Mouse (Mus musculus) large intestine, adult 2 months (tissue): Measurements from ENCODE around the gene Eif3l. TPM values are rescaled to one million over a fixed set of nuclear protein-coding genes. Genes with fewer than 3 reads are reported as not detected.

Experiments used
- DNase-seq: peaks from one replicate; pipeline ENCODE4 v3.0.0-alpha.2; 2012; ENCODE audit warnings: low read depth, low spot score
- WGBS: fragments of 180-500 bp; shearing (Covaris S2); methylation state at CpG from one replicate; pipeline ENCODE4 v1.1.7; 2018; 5-methylcytosine and 5-hydroxymethylcytosine counted together
- polyA plus RNA-seq: library from polyadenylated mRNA; depleted of rRNA; stranded (reverse); fragments of >200 nt; gene quantifications from 2 replicates; pipeline ENCODE4 v1.2.3, GENCODE M21; 2012

The Eif3l gene
- polyA plus RNA-seq, 1 experiment: 135 TPM

GRCm38 (mm10) chr15:79111774-79112173 is 36.8 kb downstream of the Eif3l start:
- DNase-seq: no peak
- WGBS: 52% methylated on average over 4 of the region's 4 CpGs

DNA sequence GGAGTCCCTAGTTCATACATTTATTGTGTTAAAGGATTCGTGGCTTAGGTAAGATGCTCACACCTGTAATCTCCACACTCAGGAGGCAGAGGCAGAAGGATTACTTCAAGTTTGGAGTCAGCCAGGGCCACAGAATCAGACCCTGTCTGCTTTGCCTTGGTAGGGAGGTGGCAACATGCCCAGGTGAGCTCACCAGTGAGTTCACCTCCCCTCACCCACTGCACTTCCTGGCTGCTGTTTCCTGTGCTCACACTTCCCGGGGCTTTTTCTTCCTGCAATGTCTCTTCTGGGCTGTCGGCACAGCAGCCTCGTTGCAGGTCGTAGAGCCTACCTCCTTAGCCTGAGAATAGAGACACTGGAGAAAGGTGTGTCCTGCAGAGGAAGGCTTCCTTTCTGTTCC is 40.3 kb downstream of the Eif3l start:
- DNase-seq: no peak
- 57% methylated on average over 5 of the region's 5 CpGs for WGBS

DNA sequence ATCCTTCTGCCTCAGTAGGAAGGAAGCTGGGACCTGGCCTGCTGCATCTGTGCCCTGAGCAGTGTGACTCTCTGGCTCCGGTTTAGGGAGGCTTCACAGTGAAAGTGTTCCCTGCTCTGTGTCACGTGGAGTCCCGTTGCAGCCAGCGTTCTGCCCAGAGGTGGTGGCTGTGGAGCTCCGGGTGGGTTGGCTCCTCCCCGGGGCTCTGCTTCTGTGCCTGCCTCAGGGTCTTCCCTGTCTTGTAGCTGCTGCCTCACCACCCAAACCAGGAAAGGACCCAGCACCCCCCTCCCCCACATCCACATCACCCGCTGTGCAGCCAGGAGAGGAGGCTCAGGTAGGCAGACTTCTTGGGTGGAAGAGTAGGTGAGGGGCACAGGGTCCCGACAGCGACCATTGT is 44.5 kb downstream of the Eif3l start:
- no peak for DNase-seq
- whole genome bisulfite sequencing: 78% methylated on average over 9 of the region's 9 CpGs

GRCm38 (mm10) chr15:79122119-79122518 is 47.1 kb downstream of the Eif3l start:
- no peak for DNase-seq
- 82% methylated on average over 4 of the region's 4 CpGs for WGBS

DNA sequence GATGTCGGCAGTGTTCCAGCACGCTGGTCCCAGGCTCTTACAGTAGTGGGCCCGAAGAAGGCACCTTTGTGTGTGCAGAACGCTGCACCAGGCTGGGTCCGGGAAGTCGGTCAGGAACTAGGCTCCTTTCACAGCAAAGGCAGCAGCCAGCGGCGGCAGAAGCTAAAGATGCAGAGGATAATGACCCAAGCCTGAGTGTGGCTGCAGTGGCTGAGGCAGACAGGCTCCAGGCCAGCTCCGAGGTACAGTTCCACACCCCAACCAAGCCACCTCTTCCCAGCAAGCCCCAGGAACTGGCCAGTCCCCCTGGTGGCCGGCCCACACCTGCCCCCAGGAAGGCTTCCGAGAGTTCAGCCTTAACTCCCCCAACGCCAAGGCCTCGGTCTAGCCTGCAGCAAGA is 47.6 kb downstream of the Eif3l start:
- 87% methylated on average over 13 of the region's 13 CpGs for WGBS
- DNase-seq: no peak

DNA sequence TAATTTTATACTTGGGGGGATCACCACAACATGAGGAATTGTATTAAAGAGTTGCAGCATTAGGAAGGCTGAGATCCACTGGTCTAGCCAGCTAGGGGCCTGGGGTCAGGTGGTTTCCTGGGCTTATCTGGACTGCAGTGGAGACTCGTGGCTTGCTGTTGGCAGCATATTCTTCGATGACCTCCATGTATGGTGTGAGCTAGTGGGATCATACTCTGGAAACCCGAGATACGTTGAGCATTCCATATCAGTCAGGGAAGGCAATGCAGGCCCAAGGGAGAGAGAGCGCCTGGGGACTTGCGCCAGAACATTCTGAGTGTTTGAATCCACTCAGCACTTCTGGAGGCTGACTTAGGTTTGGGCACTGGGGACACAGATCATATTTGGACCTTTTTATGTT is 48.8 kb downstream of the Eif3l start:
- DNase-seq: no peak
- WGBS: 87% methylated on average over 6 of the region's 6 CpGs

DNA sequence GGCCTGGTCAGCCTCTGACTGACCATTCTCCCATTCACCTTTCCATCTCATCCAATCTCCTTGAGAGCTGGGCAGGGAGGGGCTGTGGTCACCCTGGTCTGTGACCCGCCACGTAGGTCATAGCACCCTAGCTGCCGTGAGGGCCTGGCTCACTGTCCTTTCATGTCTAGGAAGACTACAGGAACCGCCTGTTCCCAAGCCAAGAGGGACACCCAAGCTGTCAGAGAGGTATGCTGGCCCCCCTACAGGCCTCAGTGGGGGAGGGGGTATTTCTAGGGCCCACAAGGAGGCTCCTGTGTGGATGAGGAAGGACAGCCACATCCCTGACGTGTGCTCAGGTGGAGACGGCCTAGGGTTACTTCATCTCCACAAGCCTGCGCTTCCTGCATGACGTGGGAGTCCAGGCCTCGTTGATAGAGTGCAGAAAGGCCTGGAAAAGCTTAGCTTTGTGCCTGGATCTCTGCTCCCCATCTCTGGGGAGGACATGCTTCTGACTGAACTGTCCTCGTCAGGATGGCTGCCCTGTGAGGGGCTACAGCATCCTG is 49.4 kb downstream of the Eif3l start:
- DNase-seq: no peak
- 83% methylated on average over 10 of the region's 10 CpGs for WGBS

GRCm38 (mm10) chr15:79126217-79126932 is 51.4 kb downstream of the Eif3l start:
- no peak for DNase-seq
- WGBS: 72% methylated on average over 13 of the region's 13 CpGs

- no peak for DNase-seq
- WGBS: 94% methylated on average over 12 of the region's 12 CpGs
Observed at GRCm38 (mm10) chr15:79127101-79127500, 52.1 kb downstream of the Eif3l start.

- DNase-seq: no peak
Observed at GRCm38 (mm10) chr15:79128208-79128607, 53.2 kb downstream of the Eif3l start.

GRCm38 (mm10) chr15:79129311-79129710 is 54.3 kb downstream of the Eif3l start:
- DNase-seq: no peak
- 59% methylated on average over 7 of the region's 7 CpGs for WGBS

More at GRCm38 (mm10) chr15:79128208-79128607, 53.2 kb downstream of the Eif3l start:
- WGBS: 97% methylated on average over 5 of the region's 5 CpGs

GRCm38 (mm10) chr15:79130782-79131181 is 55.8 kb downstream of the Eif3l start:
- DNase-seq: no peak
- WGBS: 76% methylated on average over 10 of the region's 10 CpGs

- WGBS: 44% methylated on average over 7 of the region's 7 CpGs
- DNase-seq: no peak
Observed at GRCm38 (mm10) chr15:79131442-79131841, 56.5 kb downstream of the Eif3l start.

DNA sequence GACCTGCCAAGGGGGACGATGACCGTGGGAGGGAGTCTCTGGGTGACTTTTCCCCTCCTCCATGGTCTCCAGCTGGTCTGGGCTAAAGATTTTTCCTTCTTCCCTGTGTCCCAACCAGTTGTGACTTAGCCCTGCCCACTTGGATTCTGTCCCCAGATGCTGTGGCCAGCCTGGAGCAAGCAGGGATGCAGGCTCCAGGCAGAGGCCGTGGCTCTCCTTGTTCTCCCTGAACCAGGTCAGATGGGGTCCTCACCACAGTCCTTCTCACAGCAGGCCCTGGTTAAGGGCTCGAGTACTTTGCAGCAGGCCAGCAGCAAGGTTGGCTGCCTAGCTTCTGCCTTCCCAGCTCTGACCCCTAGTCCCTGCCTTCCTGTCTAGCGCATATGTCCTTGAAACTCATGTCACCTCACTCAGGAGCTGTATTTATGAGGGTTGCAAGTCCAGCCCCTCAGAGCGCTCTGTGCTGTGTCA is 58.2 kb downstream of the Eif3l start:
- no peak for DNase-seq
- 83% methylated on average over 6 of the region's 6 CpGs for WGBS

DNA sequence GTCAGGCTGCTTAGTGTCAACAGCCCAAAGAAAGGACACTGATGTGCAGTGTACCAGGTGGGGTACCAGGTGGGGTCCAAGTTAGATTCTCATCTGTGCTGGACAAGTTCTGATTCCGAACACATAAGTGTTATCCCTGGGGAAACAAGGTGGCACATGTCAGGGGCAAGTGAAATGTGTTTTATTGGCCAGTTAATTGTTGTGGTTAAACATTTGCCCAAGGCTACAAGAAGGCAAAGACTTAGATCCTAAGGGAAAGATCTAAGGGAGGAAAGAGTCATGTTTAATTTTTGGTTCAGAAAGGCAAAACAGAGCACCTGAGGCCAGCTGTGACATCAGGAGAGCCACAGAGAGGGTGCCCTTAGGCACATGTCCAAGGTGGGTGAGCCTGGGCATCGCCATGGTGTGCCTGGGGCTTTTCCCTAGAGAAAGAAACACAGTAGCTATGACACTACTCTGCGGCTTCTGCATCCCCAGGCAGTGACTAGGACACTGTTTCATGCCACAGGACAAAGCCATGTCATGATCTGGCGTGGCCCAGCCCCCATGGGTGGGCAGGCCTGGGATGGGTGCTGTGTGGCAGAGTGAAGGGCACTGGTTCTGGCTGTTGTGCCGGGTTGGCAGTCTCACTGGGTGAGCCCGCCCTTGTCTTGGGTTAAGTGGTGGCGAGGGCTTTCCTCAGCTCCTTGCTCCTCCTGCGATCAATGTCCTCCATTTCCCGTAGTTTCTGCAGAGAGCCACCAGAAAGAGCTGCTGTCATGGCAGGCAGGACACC is 59.7 kb downstream of the Eif3l start:
- 76% methylated on average over 9 of the region's 9 CpGs for WGBS
- DNase-seq: no peak

DNA sequence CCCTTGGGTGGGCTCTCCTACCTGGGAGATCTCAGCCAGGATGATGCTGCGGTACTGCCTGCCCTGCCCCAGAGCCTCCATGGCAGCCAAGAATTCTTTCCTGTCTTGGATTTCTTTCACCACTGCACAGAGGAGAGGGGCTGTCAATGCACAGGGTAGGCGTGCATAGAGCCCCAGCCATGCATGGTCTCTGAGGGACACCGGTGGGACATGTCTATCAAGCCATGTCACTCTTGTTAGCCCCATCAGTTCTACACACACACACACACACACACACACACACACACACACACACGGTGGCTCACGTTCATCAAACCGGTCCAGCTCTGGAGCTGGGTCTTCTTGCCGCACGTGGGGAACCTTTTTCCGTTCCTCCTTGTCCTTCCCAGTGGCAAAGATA is 60.4 kb downstream of the Eif3l start:
- WGBS: 77% methylated on average over 9 of the region's 9 CpGs
- DNase-seq: no peak

DNA sequence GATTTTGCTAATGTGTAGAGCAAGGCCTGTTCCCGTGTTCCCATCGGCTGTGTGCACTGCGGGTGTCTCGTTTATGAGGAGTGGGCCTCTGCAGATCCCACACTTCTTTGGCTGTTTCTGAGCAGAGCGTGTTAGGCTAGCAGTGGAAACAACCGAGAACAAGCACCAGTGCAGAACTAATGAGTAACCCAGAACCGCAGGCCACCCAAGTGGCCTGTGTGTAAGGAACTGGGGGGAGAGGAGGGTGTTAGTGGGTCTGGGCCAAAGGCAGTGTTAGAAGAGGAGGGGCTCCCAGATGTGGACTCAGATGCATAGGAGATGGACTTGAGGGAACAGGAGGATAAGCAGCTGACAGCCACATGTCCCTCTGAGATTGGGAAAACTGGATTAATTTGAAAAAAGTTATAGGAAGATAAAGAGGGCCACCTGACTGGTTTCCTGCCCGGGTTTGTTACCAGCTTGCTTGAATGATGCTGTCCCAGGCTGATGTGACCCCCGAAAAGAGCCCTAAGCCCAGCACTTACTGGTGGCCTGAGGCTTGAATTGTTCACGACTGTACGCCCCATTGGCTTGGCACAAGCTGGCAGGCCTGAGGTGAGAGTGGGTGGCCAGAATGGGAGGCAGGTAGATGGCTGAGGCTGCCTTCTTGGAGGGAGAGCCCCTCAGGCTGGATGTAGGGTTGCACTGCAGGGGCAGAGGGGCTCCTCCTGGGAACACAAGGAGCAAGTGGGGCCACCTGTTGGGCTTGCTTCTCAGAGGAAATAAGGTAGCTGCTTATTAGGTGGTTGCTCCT is 61.0 kb downstream of the Eif3l start:
- no peak for DNase-seq
- WGBS: 66% methylated on average over 11 of the region's 11 CpGs

DNA sequence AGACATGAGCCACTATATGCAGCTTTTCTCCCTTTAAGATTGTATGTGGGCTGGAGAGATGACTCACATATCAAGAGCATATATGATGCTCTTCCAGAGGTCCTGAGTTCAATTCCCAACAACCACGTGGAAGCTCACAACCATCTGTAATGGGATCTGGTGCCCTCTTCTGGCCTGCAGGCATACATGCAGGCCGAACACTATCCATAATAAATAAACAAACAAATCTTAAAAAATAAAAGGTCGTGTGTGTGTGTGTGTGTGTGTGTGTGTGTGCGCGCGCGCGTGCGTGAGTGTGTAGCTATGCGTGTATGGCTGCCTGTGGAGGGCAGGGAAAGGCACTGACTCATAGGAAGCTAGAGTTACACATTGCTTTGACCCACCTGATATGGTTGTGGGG is 64.7 kb downstream of the Eif3l start:
- WGBS: 48% methylated on average over 10 of the region's 10 CpGs
- DNase-seq: no peak

DNA sequence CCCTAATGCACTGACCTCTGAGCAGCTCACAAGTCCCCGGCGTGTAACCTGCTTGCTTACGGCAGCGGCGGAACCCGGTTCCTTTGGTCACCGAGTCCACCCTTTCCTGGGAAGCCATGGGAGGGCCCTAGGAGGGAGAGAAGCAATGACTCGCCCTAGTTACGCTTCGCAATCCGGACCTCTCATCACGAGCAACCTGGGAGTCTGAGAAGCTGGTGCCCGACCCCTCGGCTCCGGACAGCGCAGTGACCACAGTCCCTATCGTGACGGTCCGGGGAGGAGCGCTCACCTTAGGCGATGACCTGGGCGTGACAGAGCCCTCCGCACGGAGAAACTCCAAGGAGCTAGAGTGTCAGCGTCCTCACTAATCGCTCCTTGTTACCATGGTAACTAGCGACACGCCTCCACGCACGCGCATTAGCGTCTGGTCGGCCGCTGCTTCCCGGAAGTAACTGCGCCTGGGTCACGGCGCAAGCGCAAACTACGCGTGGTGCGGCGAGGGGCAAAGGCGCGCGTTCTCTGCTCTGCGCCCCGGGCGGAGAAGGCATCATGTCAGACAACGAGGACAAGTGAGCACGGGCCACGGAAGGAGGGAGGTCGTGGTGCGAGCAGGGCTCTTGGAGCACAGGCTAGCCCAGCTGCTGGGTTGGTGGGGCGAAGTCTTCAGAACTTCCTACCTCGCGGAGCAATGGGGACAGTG is 66.0 kb downstream of the Eif3l start, which contains the start of the genes Polr2f and 1700088E04Rik:
Polr2f (plus strand) TSS at position 144 of the 700 bp plus-strand sequence.
1700088E04Rik (minus strand) TSS at position 388 of the 700 bp plus-strand sequence.
- under 1% methylated on average over 57 of the region's 57 CpGs for WGBS
- peak; percentile 95 for DNase-seq
